Mouse (Mus musculus): ENCODE results near the gene Rtbdn. TPM values are rescaled to one million over a fixed set of nuclear protein-coding genes. Genes with fewer than 3 reads are reported as not detected.

Gene Rtbdn
- total RNA-seq, 2 experiments from 2014 or later: 0.87 to 1.1 TPM

DNA sequence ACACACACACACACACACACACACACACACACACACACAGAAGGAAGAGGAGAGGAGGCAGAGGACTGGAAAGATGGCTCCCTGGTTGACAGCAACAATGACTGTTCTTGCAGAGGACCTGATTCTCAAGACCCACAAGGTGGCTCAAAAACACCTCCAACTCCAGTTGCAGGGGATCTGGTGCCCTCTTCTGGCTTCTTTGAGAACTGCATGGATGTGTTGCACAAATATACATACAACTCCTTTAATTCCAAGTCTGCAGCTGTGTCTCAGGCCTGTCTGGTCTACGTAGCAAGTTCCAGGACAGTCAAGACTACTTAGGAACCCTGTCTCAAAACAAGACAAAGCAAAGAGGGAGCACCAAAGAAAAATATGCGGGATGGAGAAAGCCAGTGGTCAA lies 10.0 kb downstream of the Rtbdn start:
- DNase-seq (ENCODE audit: low spot score in 2 of 2): peak in 1 of 2 experiments; percentile 81

- no peak for DNase-seq (ENCODE audit: low spot score in 2 of 2)
Measured at GRCm38 (mm10) chr8:84959811-84960210, 13.0 kb downstream of the Rtbdn start.

DNA sequence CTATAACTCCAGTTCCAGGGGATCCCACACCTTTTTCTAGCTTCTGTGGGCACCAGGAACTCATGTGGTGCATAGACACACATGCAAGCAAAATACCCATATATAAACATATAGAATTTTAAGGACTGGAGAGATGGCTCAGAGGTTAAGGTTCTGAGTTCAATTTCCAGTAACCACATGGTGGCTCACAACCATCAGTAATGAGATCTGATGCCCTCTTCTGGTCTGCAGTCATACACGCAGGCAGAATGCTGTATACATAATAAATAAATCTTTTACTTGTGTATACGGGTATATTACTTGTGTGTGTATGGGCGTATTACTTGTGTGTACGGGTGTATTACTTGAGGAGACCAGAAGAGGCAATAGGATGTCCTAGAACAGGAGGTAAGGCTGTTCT lies 17.2 kb downstream of the Rtbdn start:
- no peak for DNase-seq (ENCODE audit: low spot score in 2 of 2)

DNA sequence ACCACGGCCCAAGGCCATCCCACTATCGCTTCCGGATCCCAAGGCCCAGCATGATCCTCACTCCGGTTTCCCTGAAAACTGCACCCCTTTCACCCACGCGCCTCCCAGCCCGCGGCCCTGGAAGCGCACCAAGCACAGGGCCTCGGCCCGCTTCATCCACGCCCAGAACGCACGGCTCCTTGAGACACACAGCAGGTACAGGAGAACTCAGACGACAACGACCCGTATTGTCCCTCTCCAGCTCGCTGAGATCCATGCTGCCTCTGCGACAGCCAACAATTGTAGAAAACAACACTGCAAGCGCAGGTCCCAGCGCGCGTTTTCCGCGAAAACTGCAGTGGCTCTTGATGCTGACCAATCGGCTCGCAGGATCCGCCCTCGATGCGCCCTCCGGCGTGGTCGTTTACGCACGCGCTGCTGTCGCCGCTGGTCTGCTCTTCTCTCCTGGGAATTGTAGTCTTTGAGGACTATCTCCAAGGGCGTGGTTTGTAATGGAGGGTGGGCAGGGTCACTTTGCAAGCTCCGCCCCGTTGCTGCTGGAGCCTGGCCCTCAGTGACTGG lies 19.0 kb downstream of the Rtbdn start:
- DNase-seq (ENCODE audit: low spot score in 2 of 2): peak; percentile 93 to 97

DNA sequence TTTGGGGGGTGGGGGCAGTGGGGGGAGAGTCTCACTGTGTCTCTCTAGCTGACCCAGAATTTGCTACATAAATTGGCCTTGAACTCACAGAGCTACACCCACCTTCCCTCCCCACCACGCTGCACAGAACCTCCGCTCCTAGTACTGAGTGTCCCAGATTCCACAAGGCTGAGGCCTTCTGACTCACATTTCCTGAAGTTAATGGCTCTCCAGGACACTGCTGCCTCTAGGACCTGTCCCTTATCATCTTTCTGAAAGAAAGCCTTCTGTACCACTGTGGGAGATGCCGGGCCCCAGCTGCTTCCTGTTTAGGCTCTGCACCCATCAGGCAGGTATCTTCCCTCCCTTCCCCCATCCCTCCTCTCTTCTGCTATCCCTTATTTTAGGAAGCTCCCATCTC lies 19.8 kb downstream of the Rtbdn start:
- no peak for DNase-seq (ENCODE audit: low spot score in 2 of 2)

- DNase-seq (ENCODE audit: low spot score in 2 of 2): no peak
Measured at GRCm38 (mm10) chr8:84967532-84968304, 20.9 kb downstream of the Rtbdn start.

GRCm38 (mm10) chr8:84968650-84969049 lies 21.9 kb downstream of the Rtbdn start:
- no peak for DNase-seq (ENCODE audit: low spot score in 2 of 2)

DNA sequence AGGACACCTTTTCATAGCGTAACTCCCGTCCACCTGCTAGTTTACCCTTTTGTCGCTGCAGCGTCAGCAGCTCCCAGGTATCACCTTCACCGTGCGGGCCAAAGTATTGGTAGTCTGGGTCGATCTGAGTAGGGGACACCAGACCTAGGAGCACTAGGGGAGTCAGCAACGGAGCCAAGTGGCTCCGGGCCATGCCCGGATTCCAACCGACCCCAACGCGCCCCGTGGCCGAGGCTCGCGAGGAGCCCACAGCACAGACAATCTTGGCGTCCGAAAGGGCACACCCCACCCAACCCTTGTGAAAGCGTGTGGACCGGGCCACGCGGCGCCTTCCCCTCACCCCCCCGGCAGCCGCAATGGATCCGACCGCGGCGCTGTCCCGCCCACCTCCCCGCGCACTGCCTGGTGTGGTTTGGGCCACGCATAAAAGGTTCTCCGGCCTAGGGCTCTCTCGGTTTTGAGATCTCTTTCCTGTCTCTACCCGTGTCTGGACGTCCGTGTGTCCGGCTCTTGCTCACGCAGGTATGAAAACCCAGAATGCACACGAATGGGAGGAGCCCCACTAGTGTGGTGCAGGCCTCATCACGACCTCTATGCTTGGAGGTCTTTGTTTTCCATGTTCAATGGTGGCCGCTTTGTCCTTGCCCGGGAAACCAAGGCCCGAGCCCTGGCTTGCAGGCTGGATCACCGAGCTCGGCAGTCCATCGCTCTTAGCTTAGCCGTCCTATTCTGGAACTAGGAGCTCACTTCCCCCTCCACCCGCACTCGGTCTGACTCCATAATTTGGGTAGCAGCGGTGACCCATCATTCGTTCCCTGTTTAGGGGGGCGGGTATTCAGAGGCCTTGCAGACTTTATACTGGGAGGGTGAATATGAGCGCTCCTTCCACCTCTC lies 22.7 kb downstream of the Rtbdn start, which contains the start of the genes Gm49661, Prdx2 and Rnaseh2a:
Gene Gm49661, minus strand, starts transcription at position 193 of the 894 bp plus-strand sequence.
Gene Prdx2, plus strand, starts transcription at position 347 of the 894 bp plus-strand sequence.
Gene Rnaseh2a, minus strand, starts transcription at position 527 of the 894 bp plus-strand sequence.
- peak; percentile 52 to 78 for DNase-seq (ENCODE audit: low spot score in 2 of 2)

GRCm38 (mm10) chr8:84970135-84970790 lies 23.5 kb downstream of the Rtbdn start:
- no peak for DNase-seq (ENCODE audit: low spot score in 2 of 2)

DNA sequence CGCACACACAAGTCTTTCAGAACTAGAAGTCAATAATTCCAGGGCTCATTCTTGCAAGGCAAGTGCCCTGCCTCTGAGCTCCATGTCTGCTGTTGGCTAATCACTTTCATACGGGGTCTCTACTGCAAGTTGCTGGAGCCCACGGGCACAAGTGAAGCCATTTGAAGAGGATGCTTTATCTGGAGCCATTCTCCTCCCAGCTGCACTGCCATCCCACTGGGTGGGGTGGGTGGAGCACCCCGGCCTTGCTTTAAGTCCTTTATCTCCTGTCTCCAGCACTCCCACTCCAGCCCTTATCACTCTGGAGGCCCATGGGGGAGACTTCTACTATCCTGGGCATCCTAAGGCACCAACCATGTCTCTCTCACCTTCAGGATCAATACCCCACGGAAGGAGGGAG lies 24.1 kb downstream of the Rtbdn start:
- DNase-seq (ENCODE audit: low spot score in 2 of 2): no peak

DNA sequence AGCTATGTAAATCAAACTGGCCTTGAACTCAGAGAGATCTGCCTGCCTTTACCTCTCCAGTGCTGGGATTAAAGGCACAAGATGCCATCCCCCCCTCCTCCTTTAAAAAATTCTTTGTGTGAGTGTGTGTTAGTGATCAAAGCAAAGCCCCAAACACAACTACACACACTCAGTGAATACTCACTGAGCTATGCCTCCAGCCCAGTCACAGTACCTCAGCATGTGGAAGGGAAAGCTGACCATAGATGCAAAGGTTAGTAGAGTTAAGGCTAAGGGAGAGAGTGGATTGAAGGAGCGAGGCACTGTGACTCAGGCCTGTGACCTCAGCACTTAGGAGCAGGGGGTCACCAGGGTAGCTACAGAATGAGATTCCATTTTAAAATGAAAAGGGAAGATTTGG lies 26.3 kb downstream of the Rtbdn start:
- no peak for DNase-seq (ENCODE audit: low spot score in 2 of 2)

- peak in 1 of 2 experiments; percentile 70 for DNase-seq (ENCODE audit: low spot score in 2 of 2)
Measured at GRCm38 (mm10) chr8:84973803-84974542, 27.2 kb downstream of the Rtbdn start.

DNA sequence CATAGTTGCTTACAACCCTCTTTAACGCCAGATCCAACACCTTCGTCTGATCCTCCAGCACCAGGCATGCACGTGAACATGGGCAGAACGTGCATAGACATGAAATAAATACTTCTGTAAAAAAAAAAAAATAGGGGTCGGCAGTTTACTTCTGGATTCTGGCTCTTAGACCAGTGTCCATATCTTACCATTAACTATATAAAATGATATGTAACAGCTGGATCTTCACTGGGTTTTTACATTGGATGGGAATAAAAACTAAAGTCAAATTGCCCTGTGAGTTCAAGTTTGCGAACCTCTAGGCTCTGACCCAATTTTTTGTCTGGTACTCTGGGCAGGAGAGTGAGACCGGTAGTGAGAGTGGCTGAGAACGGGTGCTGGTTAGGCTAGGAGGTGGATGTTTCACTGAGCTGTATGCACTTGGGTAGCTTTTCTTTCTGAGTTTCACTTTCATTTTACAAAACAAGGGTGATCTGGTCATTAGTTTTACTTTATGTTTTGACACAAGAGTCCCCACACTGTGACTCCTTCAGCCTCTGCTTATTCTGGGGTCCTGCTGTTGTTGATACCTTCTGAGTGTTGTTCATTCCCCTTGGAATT lies 27.9 kb downstream of the Rtbdn start:
- no peak for DNase-seq (ENCODE audit: low spot score in 2 of 2)

DNA sequence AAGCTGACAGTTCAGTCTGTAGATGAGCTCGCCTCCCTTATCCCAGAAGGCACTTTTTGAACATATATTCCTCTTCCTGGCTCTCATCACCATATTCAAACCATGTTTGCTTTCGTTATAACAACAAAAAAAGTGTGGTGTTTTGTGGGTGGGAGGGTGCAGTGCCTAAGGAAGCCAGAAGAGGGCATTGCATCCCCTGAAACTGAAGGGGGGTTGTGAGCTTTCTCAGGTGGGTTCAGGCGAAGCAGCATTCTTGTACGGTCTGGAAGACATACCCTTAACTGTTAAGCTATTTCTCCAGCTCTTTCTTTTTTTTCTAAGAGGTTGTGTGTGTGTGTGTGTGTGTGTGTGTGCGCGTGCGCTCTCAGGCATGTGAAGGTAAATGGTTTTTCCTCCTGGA lies 28.6 kb downstream of the Rtbdn start:
- peak; percentile 58 to 73 for DNase-seq (ENCODE audit: low spot score in 2 of 2)

DNA sequence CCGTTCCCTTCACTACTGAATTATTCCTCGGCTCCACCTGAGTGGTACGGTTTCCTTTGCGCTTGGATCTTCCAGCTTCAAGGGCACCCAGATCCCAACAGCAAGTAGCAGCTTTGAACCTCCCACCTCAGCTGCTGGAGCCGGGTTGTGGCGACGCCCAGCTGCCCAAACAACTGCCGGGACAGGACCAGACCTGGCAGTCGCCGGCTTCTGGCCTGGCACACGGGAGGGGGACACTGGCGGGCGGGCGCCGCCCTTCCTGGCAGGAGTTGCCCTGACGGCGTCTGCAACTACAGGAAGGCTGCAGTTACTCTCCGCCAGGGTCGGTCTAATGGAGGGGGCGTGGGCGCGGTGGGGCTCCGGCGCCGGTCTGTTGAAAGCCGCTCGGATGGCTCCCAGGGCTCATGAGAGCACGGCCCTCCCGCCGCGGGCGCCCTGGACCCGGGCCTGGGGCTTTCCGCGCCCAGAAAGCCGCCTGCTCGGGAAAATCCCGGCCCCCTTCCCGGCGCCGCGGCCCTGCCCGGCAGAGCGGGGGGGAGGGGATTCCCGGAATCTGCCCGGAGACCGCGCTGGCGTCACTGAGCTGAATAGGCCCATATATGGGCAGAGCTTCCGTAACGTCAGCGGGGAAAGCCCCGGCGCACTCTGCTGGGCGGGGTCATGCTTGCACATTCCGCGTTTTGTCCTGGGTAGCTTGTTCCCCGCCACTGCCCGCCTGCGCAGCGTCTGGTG lies 29.4 kb downstream of the Rtbdn start:
- DNase-seq (ENCODE audit: low spot score in 2 of 2): peak; percentile 95 to 98

- no peak for DNase-seq (ENCODE audit: low spot score in 2 of 2)
Measured at GRCm38 (mm10) chr8:84976763-84977434, 30.1 kb downstream of the Rtbdn start.

DNA sequence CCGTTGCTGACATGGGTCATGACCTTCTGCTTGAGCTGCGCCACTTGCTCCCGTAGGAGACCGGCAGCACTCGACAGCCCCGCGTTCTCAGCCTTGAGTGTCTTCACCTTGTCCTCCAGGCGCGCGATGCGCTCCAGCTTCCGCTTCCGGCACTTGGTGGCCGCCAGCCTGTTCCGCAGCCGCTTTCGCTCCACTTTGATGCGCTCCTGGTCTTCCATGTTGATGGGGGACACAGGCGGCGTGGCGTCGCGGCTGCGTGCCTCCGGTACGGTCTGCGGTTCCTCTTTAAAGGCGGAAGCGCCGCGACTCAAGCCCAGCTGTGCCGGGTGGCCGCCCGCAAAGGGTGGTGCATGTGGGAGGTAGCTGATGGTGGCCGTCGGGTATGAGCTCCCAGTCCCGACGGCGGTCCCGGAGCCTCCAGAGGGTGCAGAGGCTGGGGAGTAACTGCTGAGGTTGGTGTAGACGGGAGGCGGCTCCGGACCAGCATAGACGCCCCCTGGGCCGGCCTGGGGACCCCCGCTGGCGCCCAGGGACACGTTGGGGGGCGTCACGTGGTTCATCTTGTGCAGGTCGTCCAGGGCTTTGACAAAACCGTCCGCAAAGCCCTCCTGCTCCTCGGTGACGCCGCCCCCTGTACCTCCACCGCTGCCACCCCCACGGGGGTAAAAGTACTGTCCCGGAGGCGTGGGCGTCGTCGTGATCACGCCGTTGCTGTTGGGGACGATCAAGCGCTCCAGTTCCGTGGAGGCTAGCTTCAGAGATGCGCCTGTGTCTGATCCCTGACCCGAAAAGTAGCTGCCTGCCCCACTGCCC lies 30.9 kb downstream of the Rtbdn start:
- peak; percentile 51 to 74 for DNase-seq (ENCODE audit: low spot score in 2 of 2)
